Mouse (Mus musculus) heart, postnatal 0 days (tissue): ENCODE measurements around the gene Mut. TPM values are rescaled to one million over a fixed set of nuclear protein-coding genes. Genes with fewer than 3 reads are reported as not detected.

Source experiments
- ATAC-seq: fragments of 200-750 bp; cut with Nextera tagmentation; 2 replicates; pipeline ENCODE4 v1.8.0; 2017; ENCODE audit warnings: low read depth, moderate number of reproducible peaks, moderate library complexity; ENCODE audit not compliant: insufficient read depth
- DNase-seq: peaks from one replicate; pipeline ENCODE4 v3.0.0-alpha.2; 2016; ENCODE audit warnings: low spot score
- H3K27ac ChIP-seq: fragments of 300-500 bp; sonication (generic); 2 replicates; pipeline ENCODE4 v1.5.1; 2014; ENCODE audit warnings: low read depth, mild to moderate bottlenecking
- H3K27me3 ChIP-seq: fragments of 300-500 bp; sonication (generic); 2 replicates; pipeline ENCODE4 v1.6.1; 2014; ENCODE audit warnings: low read length, mixed read lengths; ENCODE audit not compliant: control insufficient read depth, insufficient read depth
- H3K36me3 ChIP-seq: fragments of 300-500 bp; sonication (generic); replicated peaks from 2 replicates; pipeline ENCODE4 v1.6.1; 2014; ENCODE audit warnings: low read length, mixed read lengths; ENCODE audit not compliant: control insufficient read depth, insufficient read depth
- H3K4me1 ChIP-seq: fragments of 300-500 bp; sonication (generic); 2 replicates; pipeline ENCODE4 v1.6.1; 2014; ENCODE audit warnings: antibody characterized with exemption; ENCODE audit not compliant: control insufficient read depth, insufficient read depth
- H3K4me2 ChIP-seq: fragments of 300-500 bp; sonication (generic); 2 replicates; pipeline ENCODE4 v1.6.1; 2014; ENCODE audit warnings: low read depth, mild to moderate bottlenecking, low read length, moderate library complexity
- H3K4me3 ChIP-seq: fragments of 300-500 bp; sonication (generic); 2 replicates; pipeline ENCODE4 v1.5.1; 2014; ENCODE audit warnings: low read depth, low read length
- H3K9ac ChIP-seq: fragments of 300-500 bp; sonication (generic); replicated peaks from 2 replicates; pipeline ENCODE4 v1.6.1; 2014; ENCODE audit warnings: low read depth, low read length, mixed read lengths
- H3K9me3 ChIP-seq: fragments of 300-500 bp; sonication (generic); replicated peaks from 2 replicates; pipeline ENCODE4 v1.6.1; 2016; ENCODE audit warnings: low read length; ENCODE audit not compliant: control insufficient read depth
- CTCF ChIP-seq: IDR thresholded peaks from 2 replicates; pipeline ENCODE4 v1.5.1; 2016; ENCODE audit warnings: antibody characterized with exemption, control low read depth, low read depth
- EP300 ChIP-seq: IDR thresholded peaks from 2 replicates; pipeline ENCODE4 v1.6.1; 2016; ENCODE audit warnings: antibody characterized with exemption, low read depth
- WGBS: fragments of 180-500 bp; shearing (Covaris S2); extraction: QIAGEN DNeasy Blood & Tissue Kit; methylation state at CpG from one replicate; pipeline ENCODE4 v1.1.7; 2014; 5-methylcytosine and 5-hydroxymethylcytosine counted together
- polyA plus RNA-seq: library from polyadenylated mRNA; unstranded; fragments of >200 nt; fragmentation: Nextera tagmentation; extraction: Ambion mirVana; gene quantifications from 2 replicates; pipeline ENCODE4 v1.2.1, GENCODE M21; 2015
- total RNA-seq: library from RNA; depleted of rRNA; stranded (reverse); fragments of >200 nt; gene quantifications from 2 replicates; pipeline ENCODE4 v1.2.3, GENCODE M21; 2014; ENCODE audit warnings: low replicate concordance

Mut gene
- total and polyA plus RNA-seq, 2 experiments from 2014 or later = 42.3 to 46.9 TPM

DNA sequence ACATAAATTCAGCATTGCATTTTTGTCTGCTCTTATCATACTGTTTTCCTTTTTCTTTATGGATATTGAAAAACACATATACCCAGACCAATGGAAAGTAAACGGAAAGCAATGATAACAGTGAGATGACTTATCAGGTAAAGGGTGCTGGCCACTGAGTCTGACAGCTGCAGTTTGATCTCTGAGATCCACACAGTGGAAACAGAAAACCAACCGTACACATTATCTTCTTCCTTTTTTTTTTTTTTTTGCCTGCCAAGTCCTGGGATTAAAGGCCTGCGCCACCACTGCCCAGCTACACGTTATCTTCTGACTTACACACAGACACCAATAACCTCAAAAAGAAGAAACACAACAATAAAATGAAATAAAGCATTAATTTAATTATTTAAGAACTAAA, 31.1 kb upstream of the Mut start:
- no peak overlapping the region for H3K4me3 ChIP-seq
- H3K4me1 ChIP-seq = no peaks in the 10 kb centered on the region
- no peaks in the 10 kb centered on the region for H3K9me3 ChIP-seq
- no peak for TF ChIP-seq CTCF
- no peak for TF ChIP-seq EP300
- H3K4me2 ChIP-seq = no peak overlapping the region
- no peak overlapping the region for H3K9ac ChIP-seq
- no peaks in the 10 kb centered on the region for H3K36me3 ChIP-seq
- 45% methylated on average over 4 of the region's 4 CpGs for WGBS
- DNase-seq (no peak), ATAC-seq (no peak)
- no peak overlapping the region for H3K27ac ChIP-seq
- H3K27me3 ChIP-seq = no peaks in the 10 kb centered on the region

GRCm38 (mm10) chr17:40904056-40904597, 30.4 kb upstream of the Mut start:
- H3K4me1 ChIP-seq = no peaks in the 10 kb centered on the region
- no peak overlapping the region for H3K4me3 ChIP-seq
- ATAC-seq (no peak), DNase-seq (no peak)
- H3K27ac ChIP-seq = no peak overlapping the region
- no peaks in the 10 kb centered on the region for H3K9me3 ChIP-seq
- peak overlapping the region; percentile 54; the same call in 1 of the 2 replicates for H3K4me2 ChIP-seq
- TF ChIP-seq CTCF (no peak), EP300 (no peak)
- no peak overlapping the region for H3K9ac ChIP-seq
- H3K36me3 ChIP-seq = no peaks in the 10 kb centered on the region
- no peaks in the 10 kb centered on the region for H3K27me3 ChIP-seq
- 10% methylated on average over 11 of the region's 11 CpGs for WGBS

GRCm38 (mm10) chr17:40904721-40905154, 29.7 kb upstream of the Mut start:
- Histone ChIP-seq H3K4me2 (peak overlapping the region; percentile 54), H3K27me3 (no peaks in the 10 kb centered on the region), H3K9ac (no peak overlapping the region), H3K4me1 (no peaks in the 10 kb centered on the region), H3K27ac (no peak overlapping the region), H3K36me3 (no peaks in the 10 kb centered on the region), H3K4me3 (peak overlapping the region; percentile 26), H3K9me3 (no peaks in the 10 kb centered on the region)
- TF ChIP-seq CTCF (no peak), EP300 (no peak)
- no peak for ATAC-seq
- DNase-seq = no peak
- 3% methylated on average over 14 of the region's 14 CpGs for WGBS

GRCm38 (mm10) chr17:40914250-40914649, 20.2 kb upstream of the Mut start, which contains the start of gene Glyatl3:
Gene Glyatl3 (minus strand): TSS chr17:40914350.
- Histone ChIP-seq H3K9me3 (no peaks in the 10 kb centered on the region), H3K4me1 (no peaks in the 10 kb centered on the region), H3K36me3 (no peaks in the 10 kb centered on the region), H3K27ac (no peak within 1 kb of the TSS), H3K4me3 (no peak within 1 kb of the TSS), H3K27me3 (no peaks in the 10 kb centered on the region), H3K9ac (no peak within 1 kb of the TSS), H3K4me2 (no peak within 1 kb of the TSS)
- TF ChIP-seq EP300 (no peak), CTCF (no peak)
- 80% methylated on average over 2 of the region's 2 CpGs for WGBS
- ATAC-seq (no peak), DNase-seq (no peak)

DNA sequence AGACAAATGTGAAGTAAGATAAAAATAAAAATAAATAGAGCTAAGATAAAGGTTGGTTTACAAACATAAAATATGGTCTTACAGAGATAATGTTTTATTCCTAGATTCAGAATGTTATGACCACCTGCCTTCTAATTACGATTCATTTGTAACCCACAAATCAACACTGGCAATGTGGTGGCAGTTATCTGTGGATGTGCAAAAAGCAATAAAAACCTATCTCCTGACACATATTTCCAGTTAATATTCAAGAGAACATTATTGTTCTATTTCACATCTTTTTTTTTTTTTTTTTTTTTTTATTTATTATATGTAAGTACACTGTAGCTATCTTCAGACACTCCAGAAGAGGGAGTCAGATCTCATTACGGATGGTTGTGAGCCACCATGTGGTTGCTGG, 19.0 kb upstream of the Mut start:
- H3K36me3 ChIP-seq = no peaks in the 10 kb centered on the region
- H3K27ac ChIP-seq = no peak overlapping the region
- no peak for ATAC-seq
- no peaks in the 10 kb centered on the region for H3K4me1 ChIP-seq
- no peak for TF ChIP-seq EP300
- H3K27me3 ChIP-seq = no peaks in the 10 kb centered on the region
- WGBS = 81% methylated on average over 1 of the region's 2 CpGs
- H3K4me2 ChIP-seq = no peak overlapping the region
- H3K9me3 ChIP-seq = no peaks in the 10 kb centered on the region
- H3K4me3 ChIP-seq = no peak overlapping the region
- no peak overlapping the region for H3K9ac ChIP-seq
- no peak for DNase-seq

- TF ChIP-seq EP300 = no peak
- no peak for TF ChIP-seq CTCF
- H3K27me3 ChIP-seq = no peaks in the 10 kb centered on the region
- 1% methylated on average over 14 of the region's 14 CpGs for WGBS
- peaks cover 7% of the 10 kb centered on the region; the same call in 1 of the 2 replicates for H3K4me1 ChIP-seq
- ATAC-seq (no peak), DNase-seq (no peak)
- H3K9me3 ChIP-seq = no peaks in the 10 kb centered on the region
- peak overlapping the region; percentile 89 for H3K4me2 ChIP-seq
- H3K9ac ChIP-seq = peak overlapping the region; percentile 64
- H3K27ac ChIP-seq = peak overlapping the region; percentile 99
- peaks cover 26% of the 10 kb centered on the region for H3K36me3 ChIP-seq
- H3K4me3 ChIP-seq = peak overlapping the region; percentile 73
Measured at GRCm38 (mm10) chr17:40933985-40934384, 500 bp upstream of the Mut start.
